24 mouse cellular contexts compared by ENCODE assay signal in the genomic region with DNA sequence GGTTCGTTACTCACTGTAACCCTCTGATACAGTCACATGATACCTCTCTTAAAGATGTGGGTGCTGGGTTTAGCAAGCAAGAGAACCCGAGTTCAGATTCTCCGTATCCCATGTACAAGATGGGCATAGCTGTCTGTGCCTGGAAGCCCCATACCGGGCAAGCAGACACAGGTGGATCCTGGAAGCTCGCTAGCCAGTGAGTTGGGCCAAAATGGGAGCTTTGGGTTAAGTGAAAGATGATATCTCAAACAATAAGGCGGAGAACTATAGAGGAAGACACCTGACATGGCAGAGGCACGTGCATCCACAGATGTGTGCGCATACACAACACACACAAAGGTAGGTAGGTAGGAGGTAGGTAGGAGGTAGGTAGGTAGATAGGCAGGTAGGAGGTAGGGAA.
"Had no signal": no experiment of that assay in that cellular context is flagged by ENCODE, and none has a peak within 500 bp of the region (broad histone marks: within the 10 kb centered on the region; RNA-seq: fewer than 3 reads in every experiment).

No protein-coding gene starts in this region.

- H3K4me1 ChIP-seq: heart, embryonic 13.5 days; heart, embryonic 15.5 days; hindbrain, embryonic 13.5 days; kidney, embryonic 15.5 days; limb, embryonic 13.5 days; limb, embryonic 15.5 days; liver, embryonic 12.5 days had no signal

- H3K9me3 ChIP-seq: heart, embryonic 13.5 days; heart, embryonic 15.5 days; hindbrain, embryonic 13.5 days; kidney, embryonic 15.5 days; limb, embryonic 13.5 days; limb, embryonic 15.5 days had no signal

- H3K4me3 ChIP-seq: heart, embryonic 13.5 days; heart, embryonic 15.5 days; hindbrain, embryonic 13.5 days; kidney, embryonic 15.5 days; limb, embryonic 13.5 days; limb, embryonic 15.5 days; liver, embryonic 12.5 days had no signal

- H3K27ac ChIP-seq: heart, embryonic 13.5 days; heart, embryonic 15.5 days; hindbrain, embryonic 13.5 days; kidney, embryonic 15.5 days; kidney, postnatal 0 days; limb, embryonic 13.5 days; limb, embryonic 15.5 days; liver, embryonic 12.5 days; liver, embryonic 14.5 days had no signal

- H3K9ac ChIP-seq: heart, embryonic 13.5 days; heart, embryonic 15.5 days; hindbrain, embryonic 13.5 days; kidney, embryonic 15.5 days; limb, embryonic 13.5 days; limb, embryonic 15.5 days; liver, embryonic 12.5 days; liver, embryonic 14.5 days had no signal

- H3K4me2 ChIP-seq: heart, embryonic 11.5 days; heart, embryonic 13.5 days; heart, embryonic 15.5 days; hindbrain, embryonic 13.5 days; kidney, embryonic 15.5 days; limb, embryonic 13.5 days; limb, embryonic 15.5 days; liver, embryonic 12.5 days had no signal

- H3K27me3 ChIP-seq: heart, embryonic 13.5 days; heart, embryonic 15.5 days; hindbrain, embryonic 13.5 days; kidney, embryonic 15.5 days; limb, embryonic 15.5 days; liver, embryonic 12.5 days had no signal

- H3K36me3 ChIP-seq: heart, embryonic 15.5 days; kidney, embryonic 15.5 days; limb, embryonic 13.5 days; limb, embryonic 15.5 days; liver, embryonic 12.5 days had no signal

- ATAC-seq: intestine, embryonic 16.5 days; liver, embryonic 12.5 days had no signal

- DNase-seq: gastrocnemius, postnatal 14 days; gastrocnemius, postnatal 36 days; heart, adult 18-20 months; heart, postnatal 14 days; heart, postnatal 36 days; kidney, adult 11 months; kidney, adult 2 months; kidney, adult 9 months; kidney, postnatal 14 days; kidney, postnatal 36 days; layer of hippocampus, adult 9-11 months; layer of hippocampus, postnatal 36 days; lung, adult 18-20 months had no signal
